Mouse (Mus musculus): Measurements from ENCODE around the gene Arhgap35. TPM values are rescaled to one million over a fixed set of nuclear protein-coding genes. Genes with fewer than 3 reads are reported as not detected.
A peak's percentile ranks its signal among the peaks of the same experiment; 100 is the strongest.

The Arhgap35 gene
- polyA plus RNA-seq, 1 experiment, result 25.7 TPM

- WGBS, result 53% methylated on average over 9 of the region's 9 CpGs
- no peaks in the 10 kb centered on the region for H3K36me3 ChIP-seq (ENCODE audit: control insufficient read depth, insufficient read depth, low read length)
- H3K4me3 ChIP-seq (ENCODE audit: insufficient read depth, low read depth, low read length), result no peak overlapping the region
- H3K4me1 ChIP-seq (ENCODE audit: control insufficient read depth, insufficient read depth, low read length), result no peaks in the 10 kb centered on the region
- DNase-seq, result peak; percentile 18
- TF ChIP-seq POLR2A (IDR thresholded peaks at IDR 0.05; ENCODE audit: low read depth, low read length) (no peak), CTCF (conservative IDR thresholded peaks at IDR 0.05; ENCODE audit: insufficient read depth, insufficient read length, low read depth, low read length) (peak; percentile 47)
- H3K27ac ChIP-seq (ENCODE audit: insufficient read depth, low read depth, low read length), result no peak overlapping the region
- H3K27me3 ChIP-seq (replicated peaks; ENCODE audit: control insufficient read depth, insufficient read depth, low read length), result peaks cover 5% of the 10 kb centered on the region
Observed at GRCm38 (mm10) chr7:16471549-16471948, 143.2 kb downstream of the Arhgap35 start.

GRCm38 (mm10) chr7:16468115-16468514 lies 146.7 kb downstream of the Arhgap35 start:
- no peaks in the 10 kb centered on the region for H3K27me3 ChIP-seq (replicated peaks; ENCODE audit: control insufficient read depth, insufficient read depth, low read length)
- H3K4me3 ChIP-seq (ENCODE audit: insufficient read depth, low read depth, low read length), result no peak overlapping the region
- no peak overlapping the region for H3K27ac ChIP-seq (ENCODE audit: insufficient read depth, low read depth, low read length)
- no peak for TF ChIP-seq CTCF (conservative IDR thresholded peaks at IDR 0.05; ENCODE audit: insufficient read depth, insufficient read length, low read depth, low read length)
- TF ChIP-seq POLR2A (IDR thresholded peaks at IDR 0.05; ENCODE audit: low read depth, low read length), result no peak
- WGBS, result 21% methylated on average over 5 of the region's 5 CpGs
- no peak for DNase-seq
- H3K4me1 ChIP-seq (ENCODE audit: control insufficient read depth, insufficient read depth, low read length), result no peaks in the 10 kb centered on the region
- H3K36me3 ChIP-seq (ENCODE audit: control insufficient read depth, insufficient read depth, low read length), result no peaks in the 10 kb centered on the region

GRCm38 (mm10) chr7:16466565-16466964 lies 148.2 kb downstream of the Arhgap35 start:
- Histone ChIP-seq H3K36me3 (ENCODE audit: control insufficient read depth, insufficient read depth, low read length) (no peaks in the 10 kb centered on the region), H3K4me1 (ENCODE audit: control insufficient read depth, insufficient read depth, low read length) (no peaks in the 10 kb centered on the region), H3K27ac (ENCODE audit: insufficient read depth, low read depth, low read length) (no peak overlapping the region), H3K4me3 (ENCODE audit: insufficient read depth, low read depth, low read length) (no peak overlapping the region), H3K27me3 (replicated peaks; ENCODE audit: control insufficient read depth, insufficient read depth, low read length) (no peaks in the 10 kb centered on the region)
- no peak for TF ChIP-seq POLR2A (IDR thresholded peaks at IDR 0.05; ENCODE audit: low read depth, low read length)
- TF ChIP-seq CTCF (conservative IDR thresholded peaks at IDR 0.05; ENCODE audit: insufficient read depth, insufficient read length, low read depth, low read length), result peak; percentile 30
- 76% methylated on average over 4 of the region's 4 CpGs for WGBS
- DNase-seq, result no peak

- TF ChIP-seq CTCF (conservative IDR thresholded peaks at IDR 0.05; ENCODE audit: insufficient read depth, insufficient read length, low read depth, low read length) (no peak), POLR2A (IDR thresholded peaks at IDR 0.05; ENCODE audit: low read depth, low read length) (no peak)
- H3K36me3 ChIP-seq (ENCODE audit: control insufficient read depth, insufficient read depth, low read length), result no peaks in the 10 kb centered on the region
- no peaks in the 10 kb centered on the region for H3K4me1 ChIP-seq (ENCODE audit: control insufficient read depth, insufficient read depth, low read length)
- H3K27me3 ChIP-seq (replicated peaks; ENCODE audit: control insufficient read depth, insufficient read depth, low read length), result no peaks in the 10 kb centered on the region
- no peak for DNase-seq
- WGBS, result 85% methylated on average over 5 of the region's 5 CpGs
- no peak overlapping the region for H3K4me3 ChIP-seq (ENCODE audit: insufficient read depth, low read depth, low read length)
- H3K27ac ChIP-seq (ENCODE audit: insufficient read depth, low read depth, low read length), result no peak overlapping the region
Observed at GRCm38 (mm10) chr7:16465568-16465967, 149.2 kb downstream of the Arhgap35 start.

GRCm38 (mm10) chr7:16465160-16465559 lies 149.6 kb downstream of the Arhgap35 start:
- DNase-seq, result peak; percentile 77
- no peaks in the 10 kb centered on the region for H3K4me1 ChIP-seq (ENCODE audit: control insufficient read depth, insufficient read depth, low read length)

GRCm38 (mm10) chr7:16463214-16463613 lies 151.6 kb downstream of the Arhgap35 start:
- TF ChIP-seq CTCF (conservative IDR thresholded peaks at IDR 0.05; ENCODE audit: insufficient read depth, insufficient read length, low read depth, low read length), result peak; percentile 91
- no peak for TF ChIP-seq POLR2A (IDR thresholded peaks at IDR 0.05; ENCODE audit: low read depth, low read length)
- Histone ChIP-seq H3K27me3 (replicated peaks; ENCODE audit: control insufficient read depth, insufficient read depth, low read length) (no peaks in the 10 kb centered on the region), H3K36me3 (ENCODE audit: control insufficient read depth, insufficient read depth, low read length) (no peaks in the 10 kb centered on the region), H3K4me1 (ENCODE audit: control insufficient read depth, insufficient read depth, low read length) (no peaks in the 10 kb centered on the region), H3K27ac (ENCODE audit: insufficient read depth, low read depth, low read length) (no peak overlapping the region), H3K4me3 (ENCODE audit: insufficient read depth, low read depth, low read length) (no peak overlapping the region)
- DNase-seq, result peak; percentile 80
- 2% methylated on average over 14 of the region's 14 CpGs for WGBS

More at GRCm38 (mm10) chr7:16465160-16465559, 149.6 kb downstream of the Arhgap35 start:
- no peaks in the 10 kb centered on the region for H3K36me3 ChIP-seq (ENCODE audit: control insufficient read depth, insufficient read depth, low read length)
- TF ChIP-seq POLR2A (IDR thresholded peaks at IDR 0.05; ENCODE audit: low read depth, low read length) (no peak), CTCF (conservative IDR thresholded peaks at IDR 0.05; ENCODE audit: insufficient read depth, insufficient read length, low read depth, low read length) (peak; percentile 94)
- 5% methylated on average over 8 of the region's 8 CpGs for WGBS
- H3K4me3 ChIP-seq (ENCODE audit: insufficient read depth, low read depth, low read length), result no peak overlapping the region
- H3K27me3 ChIP-seq (replicated peaks; ENCODE audit: control insufficient read depth, insufficient read depth, low read length), result no peaks in the 10 kb centered on the region
- H3K27ac ChIP-seq (ENCODE audit: insufficient read depth, low read depth, low read length), result no peak overlapping the region

GRCm38 (mm10) chr7:16461705-16462104 lies 153.1 kb downstream of the Arhgap35 start:
- no peaks in the 10 kb centered on the region for H3K36me3 ChIP-seq (ENCODE audit: control insufficient read depth, insufficient read depth, low read length)
- H3K27me3 ChIP-seq (replicated peaks; ENCODE audit: control insufficient read depth, insufficient read depth, low read length), result no peaks in the 10 kb centered on the region
- H3K4me3 ChIP-seq (ENCODE audit: insufficient read depth, low read depth, low read length), result no peak overlapping the region
- H3K4me1 ChIP-seq (ENCODE audit: control insufficient read depth, insufficient read depth, low read length), result no peaks in the 10 kb centered on the region
- H3K27ac ChIP-seq (ENCODE audit: insufficient read depth, low read depth, low read length), result no peak overlapping the region
- no peak for TF ChIP-seq POLR2A (IDR thresholded peaks at IDR 0.05; ENCODE audit: low read depth, low read length)
- TF ChIP-seq CTCF (conservative IDR thresholded peaks at IDR 0.05; ENCODE audit: insufficient read depth, insufficient read length, low read depth, low read length), result no peak
- 83% methylated on average over 6 of the region's 6 CpGs for WGBS
- DNase-seq, result no peak
